In genomic region chr13:61710823-61711222, GRCm38 (mm10) we compare ENCODE assay signal across 8 mouse cellular contexts.
DNase-seq lines count a peak whose midpoint lies in the region; ATAC-seq and TF ChIP-seq lines count a peak whose summit lies in the region.
"Not testable (repeated sequence)": the region's sequence is repeated elsewhere in the genome, so short reads cannot be mapped to it uniquely, and the experiment has no call there.

No protein-coding gene starts in this region.

- DNase-seq in MEL (ENCODE audit: low read depth, low spot score) = peak; percentile 9
- DNase-seq in adrenal gland, postnatal 25 days = peak; percentile 2
- peak; percentile 0 to 5 for DNase-seq in heart, adult 18-20 months
- peak; percentile 33 for DNase-seq in kidney, adult 18-20 months
- peak; percentile 43 to 47 for DNase-seq in kidney, postnatal 4 days
- DNase-seq in lung, postnatal 0 days (ENCODE audit: low spot score) = not testable (repeated sequence)
- peak; percentile 1 for DNase-seq in ovary, postnatal 14 days (ENCODE audit: low spot score)
- peak; percentile 2 for DNase-seq in thymus, postnatal 14 days

- peak; percentile 34 for TF ChIP-seq RAD21 in MEL (IDR thresholded peaks at IDR 0.05; ENCODE audit: low read depth, low read length)

- not testable (repeated sequence) for H3K27me3 ChIP-seq in MEL (ENCODE audit: control insufficient read depth in 1 of 2, insufficient read depth in 2 of 2, low read length in 2 of 2); lung, postnatal 0 days (replicated peaks; ENCODE audit: insufficient read depth, low read length)

- not testable (repeated sequence) for H3K9ac ChIP-seq in MEL (ENCODE audit: control insufficient read depth, low read depth, low read length, poor library complexity, severe bottlenecking); lung, postnatal 0 days (replicated peaks; ENCODE audit: low read depth)

- H3K36me3 ChIP-seq in MEL (ENCODE audit: control insufficient read depth in 1 of 2, insufficient read depth in 2 of 2, low read length in 2 of 2); lung, postnatal 0 days (ENCODE audit: insufficient read depth, low read length): not testable (repeated sequence)

- H3K27ac ChIP-seq in MEL (ENCODE audit: control insufficient read depth, low read depth, low read length); lung, postnatal 0 days (ENCODE audit: low read length): not testable (repeated sequence)

- not testable (repeated sequence) for H3K9me3 ChIP-seq in MEL (replicated peaks; ENCODE audit: insufficient read depth, low read length); lung, postnatal 0 days (ENCODE audit: low read length)

- not testable (repeated sequence) for ATAC-seq in lung, postnatal 0 days

- not testable (repeated sequence) for TF ChIP-seq EP300 in MEL (IDR thresholded peaks at IDR 0.05; ENCODE audit: low read depth in 1 of 2, low read length in 2 of 2); lung, postnatal 0 days (IDR thresholded peaks at IDR 0.05)

- WGBS in lung, postnatal 0 days = 17% methylated on average over 11 of the region's 11 CpGs

- TF ChIP-seq CTCF in MEL (IDR thresholded peaks at IDR 0.05 in 2 of 3, conservative IDR thresholded peaks at IDR 0.05 in 1 of 3; ENCODE audit: control insufficient read depth in 1 of 3, insufficient read depth in 1 of 3, low read depth in 2 of 3, low read length in 3 of 3, poor library complexity in 1 of 3, severe bottlenecking in 1 of 3) = peak; percentile 15 to 52 (median 35); a peak in 4 of 6 replicates
- TF ChIP-seq CTCF in lung, postnatal 0 days (IDR thresholded peaks at IDR 0.05) = peak; percentile 33; the same call in 1 of the 2 replicates

- not testable (repeated sequence) for H3K4me3 ChIP-seq in MEL (ENCODE audit: control insufficient read depth in 1 of 2, insufficient read depth in 1 of 2, low read depth in 2 of 2, low read length in 2 of 2); lung, postnatal 0 days (ENCODE audit: low read depth, low read length)

- not testable (repeated sequence) for H3K4me1 ChIP-seq in MEL (ENCODE audit: control insufficient read depth in 1 of 2, insufficient read depth in 2 of 2, low read length in 2 of 2); lung, postnatal 0 days (ENCODE audit: insufficient read depth, low read depth, low read length)

- not testable (repeated sequence) for H3K79me2 ChIP-seq in MEL (ENCODE audit: control insufficient read depth, insufficient read depth, low read length, poor library complexity)

- not testable (repeated sequence) for H3K4me2 ChIP-seq in lung, postnatal 0 days (replicated peaks; ENCODE audit: low read depth, low read length)

- TF ChIP-seq POLR2A in MEL (IDR thresholded peaks at IDR 0.05; ENCODE audit: control insufficient read depth in 1 of 2, insufficient read depth in 1 of 2, low read depth in 1 of 2, low read length in 2 of 2, poor library complexity in 1 of 2) = not testable (repeated sequence)

TF ChIP-seq in MEL, 35 proteins besides CTCF, POLR2A, EP300 and RAD21:
- TF ChIP-seq SMC3 (IDR thresholded peaks at IDR 0.05; ENCODE audit: low read depth, low read length) = 0 out of 2 replicates have a peak, but pooled peaks have one; percentile 33
